Mouse (Mus musculus): Measurements from ENCODE around the gene Mpp3.
"Not testable (repeated sequence)": the region's sequence is repeated elsewhere in the genome, so short reads cannot be mapped to it uniquely, and the experiment has no call there.

The Mpp3 gene

GRCm38 (mm10) chr11:102008954-102009637, 19.2 kb downstream of the Mpp3 start:
- no peak for DNase-seq

GRCm38 (mm10) chr11:102008372-102008771, 19.9 kb downstream of the Mpp3 start:
- peak; percentile 39 for DNase-seq

DNA sequence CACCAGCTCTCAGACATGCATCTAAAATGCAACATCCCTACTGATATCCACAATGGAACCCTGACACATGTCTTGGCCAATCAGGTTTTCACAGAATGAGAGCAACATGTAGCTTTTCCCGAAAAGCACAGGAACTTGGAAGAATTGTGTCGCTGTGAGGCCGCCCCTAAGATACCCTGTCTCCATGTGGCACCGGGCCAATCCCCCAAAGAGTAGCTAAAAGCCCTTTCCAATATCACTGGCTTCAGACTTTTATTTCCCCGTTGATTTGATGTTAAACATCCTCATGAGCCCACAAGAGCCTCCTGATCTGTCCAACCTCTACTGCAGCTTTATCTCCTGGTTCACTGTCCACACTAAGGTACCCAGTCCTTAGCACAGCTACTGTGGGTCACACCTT, 21.6 kb downstream of the Mpp3 start:
- DNase-seq: no peak

DNA sequence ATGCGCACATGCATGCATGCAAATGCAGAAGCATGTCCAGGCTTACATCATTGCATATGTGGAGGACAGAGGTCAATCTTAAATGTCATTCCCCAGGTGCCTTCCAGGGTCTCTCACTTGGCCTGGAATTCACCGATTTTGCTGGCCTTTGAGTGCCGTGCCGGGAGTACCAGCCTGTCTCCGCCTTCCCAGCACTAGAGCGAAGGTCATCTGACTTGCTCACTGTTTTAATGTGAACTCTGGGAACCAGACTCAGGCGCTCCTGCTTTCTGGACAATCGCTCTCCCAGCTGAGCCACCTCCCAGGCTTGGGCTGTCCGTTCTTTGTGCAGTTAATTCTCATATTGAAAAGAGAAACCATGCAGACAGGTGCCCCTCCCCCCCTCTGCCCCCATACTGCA, 22.0 kb downstream of the Mpp3 start:
- DNase-seq: no peak

- DNase-seq: no peak
These were observed 24.0 kb downstream of the Mpp3 start for GRCm38 (mm10) chr11:102004251-102004650.

DNA sequence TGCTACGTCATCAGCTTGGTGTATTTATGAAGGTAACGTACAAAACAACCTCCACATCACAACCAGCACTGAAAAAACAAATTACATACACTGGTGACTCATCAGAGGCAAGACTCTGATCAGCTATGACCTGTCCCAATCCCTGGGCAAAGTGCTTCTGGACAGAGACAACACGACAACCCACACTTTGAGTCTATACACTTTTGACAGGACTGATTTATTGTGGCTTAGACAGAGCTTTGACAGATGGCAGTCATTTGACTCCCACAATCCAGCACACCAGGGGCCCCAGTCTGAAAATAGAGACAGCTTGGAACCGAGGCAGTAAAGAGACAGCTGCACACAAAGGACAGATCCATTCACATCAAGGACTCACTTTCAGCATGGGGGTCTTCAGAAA, 28.8 kb downstream of the Mpp3 start:
- DNase-seq: no peak

GRCm38 (mm10) chr11:101998258-101998657, 30.0 kb downstream of the Mpp3 start:
- no peak for DNase-seq

GRCm38 (mm10) chr11:101995938-101996337, 32.3 kb downstream of the Mpp3 start:
- no peak for DNase-seq

GRCm38 (mm10) chr11:101994100-101994499, 34.2 kb downstream of the Mpp3 start:
- DNase-seq: no peak

GRCm38 (mm10) chr11:101992411-101992810, 35.9 kb downstream of the Mpp3 start:
- DNase-seq: no peak

DNA sequence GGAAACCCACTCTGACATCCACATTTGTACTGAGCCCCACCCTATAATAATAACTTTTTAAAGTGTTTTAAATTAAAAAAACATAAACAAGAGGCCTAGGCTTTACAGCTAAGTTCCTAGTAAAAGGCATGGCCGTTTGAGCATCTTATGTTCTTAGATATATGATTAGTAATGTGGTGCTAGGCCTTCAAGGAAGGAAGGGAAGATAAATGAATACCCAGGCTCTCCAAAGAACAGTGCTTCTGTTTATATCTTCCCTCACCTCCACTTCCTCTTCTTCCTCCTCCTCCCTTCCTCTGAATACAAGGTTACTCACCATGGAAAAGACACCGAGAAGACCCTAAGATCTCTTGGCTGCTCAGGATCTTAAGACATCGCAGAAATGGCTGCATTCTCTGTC, 36.4 kb downstream of the Mpp3 start:
- DNase-seq: no peak

DNA sequence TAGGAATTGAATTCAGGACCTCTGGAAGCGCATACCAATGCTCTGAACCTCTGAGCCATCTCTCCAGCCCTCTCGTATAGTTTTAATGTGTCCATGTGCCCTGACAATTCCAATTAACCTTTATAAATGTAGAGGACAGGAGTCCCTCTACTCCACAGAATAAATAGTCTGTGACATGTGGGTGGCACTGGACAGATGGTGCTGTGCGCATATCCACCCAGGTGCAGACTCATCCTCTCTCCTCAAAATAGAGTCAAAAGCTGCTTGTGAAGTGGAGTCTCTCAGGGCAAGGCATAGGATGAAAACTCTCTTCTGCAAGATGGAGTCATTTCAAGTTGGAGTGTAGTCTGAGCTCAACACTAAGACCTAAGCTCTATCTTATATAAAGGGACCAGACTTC, 38.0 kb downstream of the Mpp3 start:
- DNase-seq: no peak

DNA sequence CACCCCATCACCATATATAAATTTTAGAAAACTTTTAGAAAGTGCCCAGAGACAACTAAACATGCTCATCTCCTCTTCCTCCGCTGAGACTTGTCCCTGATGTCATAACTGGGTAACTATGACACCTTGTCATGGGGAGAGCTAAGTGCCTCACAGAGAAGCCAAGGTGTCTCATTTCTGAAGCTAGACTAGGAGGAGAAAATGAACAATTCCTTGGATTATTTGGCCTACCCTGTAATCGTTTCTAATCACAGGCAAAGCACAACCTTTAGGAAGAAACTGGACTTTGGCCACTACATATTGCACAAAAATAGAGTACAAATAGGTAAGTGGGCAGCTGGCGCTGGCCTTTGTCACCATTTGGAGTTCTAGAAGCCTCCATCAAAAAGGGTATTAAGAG, 41.3 kb downstream of the Mpp3 start, which contains the start of gene Dusp3:
TSS of gene Dusp3 (minus strand) at position 101 of the 400 bp plus-strand sequence.
- no peak for DNase-seq

DNA sequence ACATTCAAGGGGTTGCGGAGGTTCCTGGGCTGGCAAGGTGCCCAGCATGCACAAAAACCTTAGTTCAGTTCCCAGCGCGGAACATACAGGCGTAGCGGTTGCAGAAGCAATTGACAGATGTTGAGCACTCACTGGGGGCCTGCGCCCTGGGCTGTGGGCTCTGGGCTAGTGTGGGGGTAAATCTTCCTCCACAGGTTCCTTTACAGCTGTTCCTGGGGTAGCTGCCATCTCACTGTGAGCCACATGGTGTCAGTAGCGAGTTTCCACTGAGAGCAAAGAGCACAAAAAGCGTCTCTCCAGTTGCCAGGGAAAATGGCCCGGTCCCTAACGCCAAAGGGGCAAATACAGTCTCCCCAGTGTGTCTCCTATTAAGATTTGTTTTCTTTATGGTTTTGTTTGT, 42.3 kb downstream of the Mpp3 start:
- DNase-seq: peak; percentile 85

DNA sequence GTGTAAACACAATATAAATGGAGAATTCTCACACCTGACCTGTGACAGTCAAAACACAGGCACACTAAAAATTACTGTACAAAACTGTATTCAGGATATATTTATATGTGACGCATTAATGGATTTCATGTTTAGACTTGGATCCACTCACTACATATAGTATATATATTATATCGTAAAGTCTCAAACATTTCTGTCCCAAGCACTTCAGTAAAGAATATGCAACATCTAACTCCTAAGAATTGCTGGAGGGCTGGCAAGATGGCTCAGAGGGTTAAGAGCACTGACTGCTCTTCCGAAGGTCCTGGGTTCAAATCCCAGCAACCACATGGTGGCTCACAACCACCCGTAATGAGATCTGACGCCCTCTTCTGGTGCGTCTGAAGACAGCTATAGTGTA, 42.8 kb downstream of the Mpp3 start:
- DNase-seq: not testable (repeated sequence)

DNA sequence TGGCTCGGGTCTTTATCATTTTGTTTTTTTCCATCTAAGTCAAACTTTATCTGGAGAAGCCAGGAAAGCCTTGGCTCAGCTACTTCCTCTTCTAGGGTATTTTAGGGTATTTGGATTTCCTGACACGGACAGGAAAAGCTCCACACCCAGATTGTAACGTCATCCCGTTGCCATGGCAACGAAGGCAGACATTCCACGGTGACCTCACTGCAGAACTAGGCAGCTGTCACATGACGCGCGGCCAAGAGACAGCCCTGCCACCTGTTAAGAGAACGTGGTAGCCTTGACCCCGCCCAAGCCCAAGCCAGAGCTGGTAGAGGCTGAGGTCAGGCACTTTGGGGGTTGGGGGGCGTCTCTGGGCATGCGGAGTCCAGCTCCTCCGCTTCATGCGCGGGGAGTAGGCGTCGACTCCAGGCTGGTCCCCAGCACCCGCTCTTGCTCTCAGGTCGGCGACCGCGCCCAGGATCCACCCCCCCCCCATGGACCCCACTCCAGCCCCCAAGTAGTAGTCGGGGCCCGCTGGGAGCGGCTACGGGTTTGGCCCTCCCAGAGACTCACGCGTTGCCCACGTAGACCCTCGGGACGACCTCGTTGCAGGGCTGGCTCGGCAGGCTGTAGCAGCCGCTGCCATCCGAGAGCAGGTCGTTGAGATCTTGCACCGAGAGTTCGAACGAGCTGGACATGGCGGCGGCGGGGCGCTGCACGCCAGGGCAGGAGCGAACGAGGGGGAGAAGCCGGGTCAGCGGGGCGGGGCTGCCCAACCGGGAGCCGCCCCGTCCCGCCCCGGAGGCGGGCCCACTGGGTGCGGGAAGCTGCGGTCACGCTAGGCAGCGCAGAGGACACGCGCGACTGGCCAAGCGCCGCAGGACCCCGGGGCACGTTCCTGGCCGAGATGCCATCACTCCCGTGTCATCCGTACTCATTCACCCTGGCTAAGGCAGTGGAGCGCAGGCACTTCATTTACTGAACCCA, 43.9 kb downstream of the Mpp3 start, which contains the start of gene Cfap97d1:
TSS of gene Cfap97d1 (plus strand) at position 226 of the 972 bp plus-strand sequence.
- peak; percentile 96 for DNase-seq

DNA sequence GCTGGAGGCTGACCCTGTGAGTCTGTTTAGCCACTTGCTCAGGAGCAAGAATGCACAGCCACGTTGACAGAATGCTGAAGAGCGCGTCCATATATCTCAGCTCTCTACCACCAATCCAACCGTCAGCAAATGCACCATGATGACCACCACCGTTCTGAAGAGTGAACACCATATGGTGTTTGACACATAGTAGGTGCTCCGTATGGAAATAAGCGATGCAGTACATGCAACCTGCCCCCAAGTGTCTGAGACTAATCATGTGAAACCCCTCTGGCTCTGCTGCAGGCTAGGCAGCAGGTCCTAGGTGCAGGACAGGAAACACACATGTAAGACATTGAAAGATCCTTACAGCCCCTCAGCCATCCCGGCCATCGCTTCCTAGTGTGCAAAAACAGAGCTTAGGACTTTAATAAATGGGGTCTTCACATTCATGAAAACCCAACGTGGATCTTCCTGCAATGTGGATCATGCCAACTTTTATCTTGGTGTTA, 44.8 kb downstream of the Mpp3 start:
- DNase-seq: peak; percentile 45

DNA sequence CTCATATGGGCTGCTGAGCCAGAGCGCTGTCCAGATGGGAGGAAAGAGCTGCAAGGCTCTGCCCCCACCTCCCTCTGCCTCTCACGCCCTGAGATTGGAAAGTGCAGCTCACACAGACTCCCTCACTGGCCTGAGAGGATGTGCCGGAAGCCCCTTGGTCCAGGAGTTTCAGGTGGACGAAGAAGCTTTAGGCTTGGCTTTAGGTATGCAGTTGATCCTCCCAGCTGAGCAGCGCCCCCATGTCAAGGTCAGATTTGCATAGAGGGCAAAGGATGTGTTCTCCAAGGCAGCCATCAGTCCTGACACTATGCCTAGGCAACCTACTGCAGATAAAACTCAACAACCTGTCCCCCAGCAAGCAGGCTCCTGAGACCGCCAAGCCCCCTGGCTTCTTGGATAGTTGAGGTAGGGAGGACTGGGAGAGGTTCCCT, 45.3 kb downstream of the Mpp3 start:
- DNase-seq: peak; percentile 49

DNA sequence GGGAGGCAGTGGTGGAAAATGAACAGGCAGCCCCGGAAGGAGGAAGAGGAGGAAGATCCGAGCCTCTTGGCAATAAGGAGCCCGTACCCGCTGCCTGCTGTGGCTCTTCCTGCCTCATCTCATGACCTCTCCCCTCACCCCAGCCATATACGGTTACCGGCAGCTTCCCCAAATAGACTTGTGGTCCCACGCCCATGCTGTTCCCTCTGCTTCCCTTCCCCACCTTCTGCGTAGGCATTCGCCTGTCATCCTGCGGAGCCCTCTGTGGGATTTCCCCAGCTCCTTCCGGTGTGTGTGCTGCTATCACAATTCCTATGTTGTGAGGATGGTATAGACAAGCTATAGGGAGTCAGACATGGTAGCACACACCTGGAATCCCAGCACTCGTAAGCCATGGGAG, 46.4 kb downstream of the Mpp3 start:
- DNase-seq: peak; percentile 39

DNA sequence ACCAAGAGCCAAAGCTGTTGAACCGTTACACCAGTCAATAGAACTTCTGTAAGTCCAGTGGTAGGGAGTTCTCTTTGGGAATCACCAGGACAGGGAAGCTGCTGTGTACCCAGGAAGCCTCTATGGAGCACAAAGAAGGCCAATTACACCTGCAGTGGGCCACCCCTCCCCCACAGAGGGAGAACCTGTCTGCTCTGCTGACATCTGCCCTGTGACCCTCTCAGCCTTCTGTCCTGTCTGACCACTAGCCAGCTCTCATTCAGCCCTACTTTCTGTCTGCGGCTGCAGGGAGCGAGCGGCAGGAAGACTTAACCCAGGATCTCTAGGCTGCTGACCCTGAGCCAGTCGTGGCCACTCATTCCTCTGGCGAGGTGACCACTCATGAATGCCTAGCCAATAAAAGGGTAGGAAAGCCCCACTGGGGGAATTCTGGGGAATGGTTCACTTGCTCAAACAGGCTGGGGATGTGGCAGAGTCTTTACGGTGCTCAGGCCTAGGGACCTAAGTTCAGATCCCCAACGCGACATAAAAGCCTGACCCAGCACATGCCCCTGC, 47.6 kb downstream of the Mpp3 start:
- peak; percentile 51 for DNase-seq

- DNase-seq: peak; percentile 49
These were observed 49.1 kb downstream of the Mpp3 start for GRCm38 (mm10) chr11:101979140-101979539.

- DNase-seq: no peak
These were observed 51.3 kb downstream of the Mpp3 start for GRCm38 (mm10) chr11:101976949-101977348.

GRCm38 (mm10) chr11:101974923-101975322, 53.3 kb downstream of the Mpp3 start:
- DNase-seq: no peak
